ENCODE assay signal across 14 mouse cellular contexts in genomic region chr17:70739346-70739745, GRCm38 (mm10).
DNase-seq lines count a peak whose midpoint lies in the region; ATAC-seq and TF ChIP-seq lines count a peak whose summit lies in the region.
"Had no signal": no experiment of that assay in that cellular context is flagged by ENCODE, and none has a peak within 500 bp of the region (broad histone marks: within the 10 kb centered on the region; RNA-seq: fewer than 3 reads in every experiment).

No protein-coding gene starts in this region.

- no peak for DNase-seq in heart, adult 9 months (ENCODE audit: low spot score in 2 of 2)
- DNase-seq in 3T3-L1 (ENCODE audit: low read depth, low spot score) = peak; percentile 82
- DNase-seq in kidney, adult 8-10 months = no peak
- DNase-seq: gastrocnemius, adult 2 months; kidney, adult 9 months; liver, embryonic 13.5 days; lung, postnatal 36 days had no signal

- H3K9me3 ChIP-seq in heart, embryonic 15.5 days (replicated peaks) = no peaks in the 10 kb centered on the region
- no peaks in the 10 kb centered on the region for H3K9me3 ChIP-seq in ES-Bruce4 (replicated peaks; ENCODE audit: control insufficient read depth, insufficient read depth, low read length, poor library complexity, severe bottlenecking)
- no peaks in the 10 kb centered on the region for H3K9me3 ChIP-seq in limb, embryonic 13.5 days
- no peaks in the 10 kb centered on the region for H3K9me3 ChIP-seq in hindbrain, embryonic 12.5 days (replicated peaks)
- H3K9me3 ChIP-seq: forebrain, embryonic 15.5 days; heart, embryonic 10.5 days; liver, embryonic 13.5 days; neural tube, embryonic 13.5 days had no signal

- TF ChIP-seq CTCF in ES-Bruce4 (IDR thresholded peaks at IDR 0.05; ENCODE audit: low read depth, low read length) = no peak

- no peak overlapping the region for H3K9ac ChIP-seq in heart, embryonic 15.5 days
- no peak overlapping the region for H3K9ac ChIP-seq in ES-Bruce4 (ENCODE audit: low read depth, poor library complexity, severe bottlenecking)
- H3K9ac ChIP-seq in limb, embryonic 13.5 days = no peak overlapping the region
- H3K9ac ChIP-seq in hindbrain, embryonic 12.5 days = no peak overlapping the region
- H3K9ac ChIP-seq: forebrain, embryonic 15.5 days; liver, embryonic 13.5 days had no signal

- no peak for ATAC-seq in heart, embryonic 15.5 days (replicated peaks; ENCODE audit: insufficient number of reproducible peaks, insufficient read depth, low FRiP score, low read depth)
- no peak for ATAC-seq in limb, embryonic 13.5 days (ENCODE audit: low FRiP score, low read depth)
- ATAC-seq in hindbrain, embryonic 12.5 days (ENCODE audit: low FRiP score) = no peak

- no peak for TF ChIP-seq POLR2A in ES-Bruce4 (IDR thresholded peaks at IDR 0.05; ENCODE audit: insufficient read depth, low read length)

- peak overlapping the region; percentile 84; the same call in 1 of the 2 replicates for H3K27ac ChIP-seq in heart, embryonic 15.5 days
- H3K27ac ChIP-seq in ES-Bruce4 (ENCODE audit: insufficient read depth, low read length) = peak overlapping the region; percentile 81; the same call in 1 of the 2 replicates
- 0 out of 2 replicates have a peak overlapping the region, but pooled peaks have one; percentile 67 for H3K27ac ChIP-seq in limb, embryonic 13.5 days
- no peak overlapping the region for H3K27ac ChIP-seq in hindbrain, embryonic 12.5 days
- H3K27ac ChIP-seq: forebrain, embryonic 15.5 days; liver, embryonic 13.5 days had no signal

- no peak overlapping the region for H3K4me3 ChIP-seq in heart, embryonic 15.5 days
- no peak overlapping the region for H3K4me3 ChIP-seq in ES-Bruce4 (ENCODE audit: low read depth, low read length)
- H3K4me3 ChIP-seq in limb, embryonic 13.5 days = no peak overlapping the region
- H3K4me3 ChIP-seq in hindbrain, embryonic 12.5 days = no peak overlapping the region
- H3K4me3 ChIP-seq: forebrain, embryonic 15.5 days; liver, embryonic 13.5 days; neural tube, embryonic 13.5 days had no signal

- H3K4me2 ChIP-seq in heart, embryonic 15.5 days = no peak overlapping the region
- H3K4me2 ChIP-seq in limb, embryonic 13.5 days (replicated peaks) = no peak overlapping the region
- no peak overlapping the region for H3K4me2 ChIP-seq in hindbrain, embryonic 12.5 days (replicated peaks)

- H3K27me3 ChIP-seq in heart, embryonic 15.5 days = no peaks in the 10 kb centered on the region
- H3K27me3 ChIP-seq in ES-Bruce4 (ENCODE audit: control insufficient read depth, insufficient read depth, low read length, poor library complexity, severe bottlenecking) = no peaks in the 10 kb centered on the region
- H3K27me3 ChIP-seq in limb, embryonic 13.5 days = no peaks in the 10 kb centered on the region
- H3K27me3 ChIP-seq in hindbrain, embryonic 12.5 days = no peaks in the 10 kb centered on the region
- H3K27me3 ChIP-seq: forebrain, embryonic 15.5 days; liver, embryonic 13.5 days; neural tube, embryonic 13.5 days had no signal

- peaks cover 21% of the 10 kb centered on the region for H3K4me1 ChIP-seq in heart, embryonic 15.5 days (replicated peaks)
- H3K4me1 ChIP-seq in ES-Bruce4 (ENCODE audit: control insufficient read depth, insufficient read depth, low read length) = peaks cover 2% of the 10 kb centered on the region
- peaks cover 21% of the 10 kb centered on the region for H3K4me1 ChIP-seq in limb, embryonic 13.5 days
- H3K4me1 ChIP-seq in hindbrain, embryonic 12.5 days = peaks cover 15% of the 10 kb centered on the region

- no peaks in the 10 kb centered on the region for H3K36me3 ChIP-seq in heart, embryonic 15.5 days
- H3K36me3 ChIP-seq in ES-Bruce4 (ENCODE audit: control insufficient read depth, insufficient read depth, low read length, poor library complexity, severe bottlenecking) = no peaks in the 10 kb centered on the region
- no peaks in the 10 kb centered on the region for H3K36me3 ChIP-seq in limb, embryonic 13.5 days
- H3K36me3 ChIP-seq in hindbrain, embryonic 12.5 days = no peaks in the 10 kb centered on the region
- H3K36me3 ChIP-seq: forebrain, embryonic 15.5 days; heart, embryonic 10.5 days; liver, embryonic 13.5 days; neural tube, embryonic 13.5 days had no signal

- WGBS in heart, embryonic 15.5 days = 52% methylated on average over 6 of the region's 6 CpGs
- 84% methylated on average over 6 of the region's 6 CpGs for WGBS in limb, embryonic 13.5 days
- 87% methylated on average over 6 of the region's 6 CpGs for WGBS in hindbrain, embryonic 12.5 days

- TF ChIP-seq EP300 in ES-Bruce4 (IDR thresholded peaks at IDR 0.05; ENCODE audit: insufficient read depth, low read depth, low read length) = no peak
